Mouse (Mus musculus) thymus, adult 2 months (tissue): ENCODE measurements around the gene Crtc1. TPM values are rescaled to one million over a fixed set of nuclear protein-coding genes. Genes with fewer than 3 reads are reported as not detected.

Experiments
- DNase-seq: peaks from one replicate; pipeline ENCODE4 v3.0.0; 2021
- H3K27ac ChIP-seq: fragments of 200-500 bp; 2 replicates; pipeline ENCODE4 v1.5.1; 2012; ENCODE audit warnings: low read length, control low read depth; ENCODE audit not compliant: control insufficient read depth, insufficient read depth
- H3K27me3 ChIP-seq: fragments of 200-500 bp; 2 replicates; pipeline ENCODE4 v1.6.1; 2012; ENCODE audit warnings: mild to moderate bottlenecking, low read length, moderate library complexity, mixed read lengths; ENCODE audit not compliant: control insufficient read depth, insufficient read depth
- H3K36me3 ChIP-seq: fragments of 200-500 bp; 2 replicates; pipeline ENCODE4 v1.6.1; 2012; ENCODE audit warnings: mild to moderate bottlenecking, low read length, moderate library complexity; ENCODE audit not compliant: control insufficient read depth, insufficient read depth
- H3K4me1 ChIP-seq: fragments of 200-500 bp; replicated peaks from 2 replicates; pipeline ENCODE4 v1.6.1; 2012; ENCODE audit warnings: low read length; ENCODE audit not compliant: control insufficient read depth, insufficient read depth
- H3K4me3 ChIP-seq: fragments of 200-500 bp; 2 replicates; pipeline ENCODE4 v1.5.1; 2012; ENCODE audit warnings: mild to moderate bottlenecking, low read length, control low read depth, moderate library complexity; ENCODE audit not compliant: control insufficient read depth, insufficient read depth
- CTCF ChIP-seq: fragments of 200-500 bp; IDR thresholded peaks from 2 replicates; pipeline ENCODE4 v1.5.1; 2012; ENCODE audit warnings: mild to moderate bottlenecking, control low read depth, low read length, moderate library complexity, borderline replicate concordance; ENCODE audit not compliant: control insufficient read depth, poor library complexity, insufficient read depth; ENCODE audit errors: extremely low read depth
- POLR2A ChIP-seq: fragments of 200-500 bp; IDR thresholded peaks from 2 replicates; pipeline ENCODE4 v1.6.1; 2012; ENCODE audit warnings: mild to moderate bottlenecking, low read length, control low read depth, moderate library complexity; ENCODE audit not compliant: control insufficient read depth, poor library complexity, insufficient read depth; ENCODE audit errors: extremely low read depth
- WGBS: fragments of 180-500 bp; shearing (Covaris S2); methylation state at CpG from one replicate; pipeline ENCODE4 v1.1.7; 2018; 5-methylcytosine and 5-hydroxymethylcytosine counted together
- polyA plus RNA-seq: library from polyadenylated mRNA; depleted of rRNA; stranded (reverse); fragments of >200 nt; gene quantifications from 2 replicates; pipeline ENCODE4 v1.2.3, GENCODE M21; 2012

Crtc1 gene
- polyA plus RNA-seq, 1 experiment = 43.9 TPM

DNA sequence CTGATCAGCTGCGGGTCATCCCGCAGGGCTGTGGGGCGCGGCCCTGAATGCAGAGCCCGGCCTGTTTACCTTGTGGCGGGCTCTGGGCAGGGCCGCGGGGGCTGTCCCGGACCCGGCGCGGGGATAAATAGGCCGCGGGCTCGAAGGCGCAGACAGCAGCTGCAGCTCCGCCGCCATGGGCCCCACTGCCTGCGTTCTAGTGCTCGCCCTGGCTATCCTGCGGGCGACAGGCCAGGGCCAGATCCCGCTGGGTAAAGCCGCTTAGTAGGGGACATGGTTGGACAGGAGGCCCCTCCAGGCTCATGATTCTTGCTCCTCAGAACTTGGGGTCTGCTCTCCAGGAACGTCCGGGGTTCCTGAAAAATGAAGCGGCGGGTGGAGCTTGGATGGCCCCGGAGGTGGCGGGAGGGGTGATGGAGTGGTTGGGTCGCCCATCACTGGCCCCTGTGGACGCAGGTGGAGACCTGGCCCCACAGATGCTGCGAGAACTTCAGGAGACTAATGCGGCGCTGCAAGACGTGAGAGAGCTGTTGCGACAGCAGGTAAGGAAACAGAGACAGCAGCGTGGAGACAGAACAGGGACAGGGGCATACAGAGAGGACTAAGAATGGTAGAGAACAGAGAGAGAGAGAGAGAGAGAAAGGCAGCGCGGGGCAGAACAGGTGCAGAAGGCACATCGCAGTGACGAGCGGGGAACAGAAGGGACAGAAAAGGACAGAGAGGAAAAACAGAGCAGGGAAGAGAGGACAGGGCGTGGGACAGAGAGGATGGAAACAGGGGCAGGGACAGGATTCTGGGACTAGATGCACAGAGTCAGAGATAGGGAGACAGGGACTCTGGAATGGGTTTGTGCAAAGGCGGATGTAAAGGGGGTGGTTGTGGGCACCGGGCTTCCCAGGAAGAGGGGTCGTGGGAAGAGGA lies 65.7 kb downstream of the Crtc1 start, which contains the start of gene Comp:
Gene Comp, plus strand, starts transcription at position 162 of the 921 bp plus-strand sequence.
- H3K27ac ChIP-seq = no peak within 1 kb of the TSS
- H3K4me1 ChIP-seq = peaks cover 30% of the 10 kb centered on the region
- 13% methylated on average over 47 of the region's 47 CpGs for WGBS
- no peak for TF ChIP-seq POLR2A
- no peak for TF ChIP-seq CTCF
- peaks cover 45% of the 10 kb centered on the region for H3K27me3 ChIP-seq
- H3K36me3 ChIP-seq = no peaks in the 10 kb centered on the region
- no peak for DNase-seq
- peak within 1 kb of the TSS; percentile 27 for H3K4me3 ChIP-seq

DNA sequence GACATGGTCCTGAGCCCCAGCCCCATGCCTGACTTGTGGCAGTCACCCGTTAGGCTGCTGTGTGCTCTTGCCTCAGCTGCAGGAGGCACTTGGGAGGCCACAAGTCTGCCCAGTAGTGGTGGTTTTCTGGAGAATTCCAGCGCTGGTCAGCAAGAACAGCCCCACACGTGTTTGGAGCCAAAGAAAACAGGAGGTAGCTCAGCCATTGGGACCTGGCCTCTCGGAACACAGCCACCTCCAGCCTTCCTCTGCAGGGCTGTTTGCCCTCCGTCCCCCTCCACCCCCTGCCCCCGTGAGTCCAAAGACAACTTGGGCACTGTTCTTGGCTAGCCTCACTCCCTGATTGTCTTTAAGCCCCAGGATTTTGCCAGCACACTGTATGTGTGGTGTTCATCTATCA lies 67.4 kb downstream of the Crtc1 start:
- Histone ChIP-seq H3K36me3 (no peaks in the 10 kb centered on the region), H3K4me1 (peaks cover 30% of the 10 kb centered on the region), H3K4me3 (no peak overlapping the region), H3K27ac (no peak overlapping the region), H3K27me3 (peaks cover 43% of the 10 kb centered on the region)
- WGBS = 84% methylated on average over 6 of the region's 6 CpGs
- DNase-seq = no peak
- TF ChIP-seq CTCF (no peak), POLR2A (no peak)

DNA sequence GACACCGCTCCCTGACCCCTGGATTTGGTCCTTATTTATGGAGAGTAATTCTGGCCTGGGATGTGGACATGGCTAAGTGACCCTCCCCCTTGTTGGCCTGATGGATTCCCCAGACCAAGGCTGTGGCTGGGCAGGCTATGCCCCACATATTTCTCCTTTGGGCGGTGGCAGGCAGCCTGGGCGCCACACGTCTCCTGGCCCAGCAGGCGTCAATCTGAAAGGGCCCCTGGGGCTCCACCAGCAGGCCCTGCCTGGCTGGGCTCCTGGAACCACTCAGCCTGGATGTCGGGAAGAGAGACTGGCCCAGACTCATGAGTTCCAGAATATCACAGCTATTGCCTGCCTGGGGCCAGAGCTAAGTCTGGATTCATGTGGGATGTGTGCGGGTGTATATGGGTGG lies 68.9 kb downstream of the Crtc1 start:
- no peak overlapping the region for H3K27ac ChIP-seq
- H3K36me3 ChIP-seq = no peaks in the 10 kb centered on the region
- H3K4me1 ChIP-seq = peaks cover 18% of the 10 kb centered on the region
- H3K27me3 ChIP-seq = peaks cover 28% of the 10 kb centered on the region
- no peak for DNase-seq
- H3K4me3 ChIP-seq = no peak overlapping the region
- 98% methylated on average over 7 of the region's 7 CpGs for WGBS
- TF ChIP-seq CTCF (no peak), POLR2A (no peak)

DNA sequence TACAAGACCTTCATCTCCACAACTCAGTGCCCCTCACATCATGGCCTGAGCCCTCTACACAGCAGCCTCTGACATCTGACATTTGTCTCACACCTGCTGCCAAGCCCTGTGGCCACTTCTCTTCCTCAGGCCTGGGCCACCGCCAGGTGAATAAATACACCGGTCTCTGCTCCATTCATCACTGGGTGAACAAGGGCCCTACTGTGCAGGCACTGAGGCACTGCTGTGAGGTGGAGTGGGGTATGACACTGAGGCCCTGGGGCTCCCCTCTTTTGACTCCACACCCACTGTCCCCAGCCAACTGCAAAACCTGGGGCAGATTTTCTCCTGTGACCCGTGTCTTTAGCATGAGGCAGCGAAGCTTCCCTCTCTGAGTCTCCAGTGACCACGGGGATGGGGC lies 72.8 kb downstream of the Crtc1 start:
- H3K4me3 ChIP-seq = no peak overlapping the region
- no peak overlapping the region for H3K27ac ChIP-seq
- no peaks in the 10 kb centered on the region for H3K27me3 ChIP-seq
- H3K36me3 ChIP-seq = no peaks in the 10 kb centered on the region
- no peak for DNase-seq
- WGBS = 84% methylated on average over 5 of the region's 5 CpGs
- no peaks in the 10 kb centered on the region for H3K4me1 ChIP-seq
- TF ChIP-seq POLR2A (no peak), CTCF (no peak)

DNA sequence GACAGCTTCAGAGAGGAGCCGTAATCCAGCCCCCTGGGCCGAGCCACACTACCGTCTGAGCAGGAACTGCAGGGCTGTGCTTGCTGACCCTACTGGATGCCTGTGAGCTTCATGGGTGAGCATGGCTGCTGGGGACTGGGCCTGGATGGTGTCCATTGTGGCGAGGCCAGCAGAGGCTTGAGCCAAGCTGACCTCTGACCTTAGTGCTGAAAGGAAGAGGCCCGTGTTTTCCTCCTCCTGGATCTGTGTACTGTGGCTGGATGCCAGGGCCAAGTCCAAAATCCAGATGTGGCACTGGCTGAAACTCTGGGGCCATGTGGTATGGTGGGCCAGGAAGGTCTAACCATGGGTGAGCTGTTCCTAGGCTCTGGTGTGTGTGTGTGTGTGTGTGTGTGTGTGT lies 75.3 kb downstream of the Crtc1 start:
- DNase-seq = no peak
- TF ChIP-seq CTCF (no peak), POLR2A (no peak)
- H3K27me3 ChIP-seq = no peaks in the 10 kb centered on the region
- H3K4me3 ChIP-seq = no peak overlapping the region
- no peak overlapping the region for H3K27ac ChIP-seq
- H3K36me3 ChIP-seq = no peaks in the 10 kb centered on the region
- WGBS = 88% methylated on average over 5 of the region's 5 CpGs
- H3K4me1 ChIP-seq = no peaks in the 10 kb centered on the region

DNA sequence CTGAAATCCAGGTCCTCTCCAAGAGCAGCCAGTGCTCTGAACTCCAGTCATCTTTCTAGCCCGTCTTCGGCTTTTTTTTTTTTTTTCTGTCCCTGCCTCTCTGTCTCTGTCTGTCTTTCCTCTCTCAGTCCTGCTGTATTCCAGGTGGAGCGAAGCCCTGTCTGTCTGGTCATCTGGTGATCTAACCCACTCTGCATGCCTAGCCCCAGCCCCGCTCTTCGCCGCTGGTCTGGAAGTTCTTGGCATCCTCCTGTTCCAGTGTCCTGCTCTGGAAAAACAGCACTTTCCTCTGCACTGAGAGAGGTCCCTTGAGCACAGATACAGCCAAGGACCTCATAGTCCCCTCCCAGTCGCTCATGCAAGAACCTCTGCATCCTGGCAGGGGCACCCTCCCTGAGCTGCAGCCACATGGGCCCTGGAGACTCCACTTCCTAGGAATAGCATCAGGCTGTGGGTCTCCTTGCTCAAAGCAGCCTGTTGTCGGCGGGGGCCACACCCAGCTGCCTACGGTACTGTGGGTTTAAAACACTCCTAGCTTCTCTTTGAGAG lies 77.8 kb downstream of the Crtc1 start:
- Histone ChIP-seq H3K27me3 (no peaks in the 10 kb centered on the region), H3K27ac (no peak overlapping the region), H3K4me1 (no peaks in the 10 kb centered on the region), H3K36me3 (no peaks in the 10 kb centered on the region), H3K4me3 (no peak overlapping the region)
- WGBS = 88% methylated on average over 10 of the region's 10 CpGs
- DNase-seq = no peak
- no peak for TF ChIP-seq POLR2A
- no peak for TF ChIP-seq CTCF

DNA sequence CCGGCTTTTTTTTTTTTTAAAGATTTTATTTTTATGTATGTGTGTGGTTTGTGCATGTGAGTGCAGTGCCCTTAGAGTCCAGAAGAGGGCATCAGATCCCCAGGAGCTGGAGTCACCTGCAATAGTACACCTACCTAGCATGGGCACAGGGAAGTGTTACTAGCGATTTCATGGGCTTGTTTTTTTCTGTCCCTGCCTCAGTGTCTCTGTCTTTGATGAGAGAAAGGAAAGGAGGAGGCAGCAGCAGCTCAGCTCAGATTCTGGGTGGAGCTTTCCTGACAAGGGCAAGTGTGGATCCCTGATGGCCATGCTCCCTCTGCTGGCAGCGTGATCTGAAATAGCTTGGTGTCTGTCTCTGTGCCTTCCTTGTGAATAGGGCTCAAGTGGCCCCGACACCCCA lies 78.6 kb downstream of the Crtc1 start:
- no peaks in the 10 kb centered on the region for H3K4me1 ChIP-seq
- peak; percentile 22 for DNase-seq
- no peaks in the 10 kb centered on the region for H3K36me3 ChIP-seq
- TF ChIP-seq POLR2A (no peak), CTCF (0 out of 2 replicates have a peak, but pooled peaks have one; percentile 12)
- no peak overlapping the region for H3K27ac ChIP-seq
- H3K27me3 ChIP-seq = no peaks in the 10 kb centered on the region
- WGBS = 72% methylated on average over 4 of the region's 4 CpGs
- no peak overlapping the region for H3K4me3 ChIP-seq
